Mouse (Mus musculus) limb, embryonic 14.5 days (tissue): ENCODE results near the gene Apoa2. TPM values are rescaled to one million over a fixed set of nuclear protein-coding genes. Genes with fewer than 3 reads are reported as not detected.

Experiments used
- ATAC-seq: fragments of 200-750 bp; cut with Nextera tagmentation; 2 replicates; pipeline ENCODE4 v1.8.0; 2017; ENCODE audit warnings: low read depth, moderate number of reproducible peaks, moderate TSS enrichment; ENCODE audit not compliant: low FRiP score
- DNase-seq: peaks from one replicate; pipeline ENCODE4 v3.0.0-alpha.2; 2015; ENCODE audit warnings: low spot score
- H3K27ac ChIP-seq: fragments of 300-500 bp; sonication (generic); replicated peaks from 2 replicates; pipeline ENCODE4 v1.5.1; 2014; ENCODE audit warnings: low read depth, mild to moderate bottlenecking, low read length, moderate library complexity, mixed read lengths
- H3K27me3 ChIP-seq: fragments of 300-500 bp; sonication (generic); 2 replicates; pipeline ENCODE4 v1.6.1; 2014; ENCODE audit warnings: low read length, mixed read lengths; ENCODE audit not compliant: control insufficient read depth, insufficient read depth
- H3K36me3 ChIP-seq: fragments of 300-500 bp; sonication (generic); 2 replicates; pipeline ENCODE4 v1.6.1; 2014; ENCODE audit warnings: mild to moderate bottlenecking, low read length, moderate library complexity, mixed read lengths; ENCODE audit not compliant: control insufficient read depth, insufficient read depth
- H3K4me1 ChIP-seq: fragments of 300-500 bp; sonication (generic); 2 replicates; pipeline ENCODE4 v1.6.1; 2014; ENCODE audit warnings: antibody characterized with exemption, low read length, mixed read lengths; ENCODE audit not compliant: control insufficient read depth, insufficient read depth
- H3K4me2 ChIP-seq: fragments of 300-500 bp; sonication (generic); replicated peaks from 2 replicates; pipeline ENCODE4 v1.6.1; 2014; ENCODE audit warnings: low read depth, mild to moderate bottlenecking, low read length, moderate library complexity; ENCODE audit not compliant: severe bottlenecking
- H3K4me3 ChIP-seq: fragments of 300-500 bp; sonication (generic); replicated peaks from 2 replicates; pipeline ENCODE4 v1.5.1; 2014; ENCODE audit warnings: low read length
- H3K9ac ChIP-seq: fragments of 300-500 bp; sonication (generic); 2 replicates; pipeline ENCODE4 v1.6.1; 2014; ENCODE audit warnings: mild to moderate bottlenecking, low read depth, low read length, moderate library complexity; ENCODE audit not compliant: severe bottlenecking
- H3K9me3 ChIP-seq: fragments of 300-500 bp; sonication (generic); 2 replicates; pipeline ENCODE4 v1.6.1; 2016; ENCODE audit warnings: low read length; ENCODE audit not compliant: control insufficient read depth
- POLR2A ChIP-seq: fragments of 200-500 bp; IDR thresholded peaks from 2 replicates; pipeline ENCODE4 v1.8.0; 2012; ENCODE audit warnings: inconsistent platforms, mild to moderate bottlenecking, moderate library complexity, borderline replicate concordance; ENCODE audit not compliant: insufficient read depth, insufficient read length; ENCODE audit errors: extremely low read depth
- WGBS: fragments of 180-500 bp; shearing (Covaris S2); extraction: QIAGEN DNeasy Blood & Tissue Kit; methylation state at CpG from one replicate; pipeline ENCODE4 v1.1.7; 2014; 5-methylcytosine and 5-hydroxymethylcytosine counted together
- polyA plus RNA-seq, 2 experiments: library from polyadenylated mRNA; depleted of rRNA in 1 of 2; stranded (reverse) in 1 of 2; unstranded in 1 of 2; fragments of >200 nt; fragmentation: Nextera tagmentation in 1 of 2; extraction: Ambion mirVana in 1 of 2; gene quantifications; 2 replicates each; pipeline versions ENCODE4 v1.2.1 to v1.2.3; 2012 to 2014

The Apoa2 gene
- polyA plus RNA-seq, 2 experiments: 1.6 to 4.7 TPM

DNA sequence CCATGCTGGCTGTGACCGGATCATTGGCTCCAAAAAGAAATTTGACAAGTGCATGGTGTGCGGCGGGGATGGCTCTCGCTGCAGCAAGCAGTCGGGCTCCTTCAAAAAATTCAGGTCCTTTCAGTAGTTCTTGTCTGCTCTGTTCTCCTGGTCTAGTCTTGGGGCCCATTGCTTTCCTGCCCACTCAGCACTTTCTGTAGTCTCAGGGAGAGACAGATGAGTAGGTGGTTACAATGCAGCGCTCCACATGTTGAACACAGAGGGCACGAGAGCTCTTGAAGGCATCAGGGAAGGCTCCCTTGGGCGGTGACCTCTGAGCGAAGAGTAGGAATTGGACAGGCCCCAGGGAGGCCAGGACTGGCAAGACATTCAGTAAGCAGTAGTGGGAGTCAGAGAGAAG, 32.9 kb downstream of the Apoa2 start:
- TF ChIP-seq POLR2A: no peak
- WGBS: 89% methylated on average over 9 of the region's 9 CpGs
- peaks cover 9% of the 10 kb centered on the region for H3K4me1 ChIP-seq
- peaks cover 44% of the 10 kb centered on the region for H3K36me3 ChIP-seq
- H3K9me3 ChIP-seq: no peaks in the 10 kb centered on the region
- H3K4me2 ChIP-seq: no peak overlapping the region
- H3K9ac ChIP-seq: no peak overlapping the region
- DNase-seq (no peak), ATAC-seq (no peak)
- H3K27ac ChIP-seq: no peak overlapping the region
- H3K27me3 ChIP-seq: no peaks in the 10 kb centered on the region
- H3K4me3 ChIP-seq: no peak overlapping the region

DNA sequence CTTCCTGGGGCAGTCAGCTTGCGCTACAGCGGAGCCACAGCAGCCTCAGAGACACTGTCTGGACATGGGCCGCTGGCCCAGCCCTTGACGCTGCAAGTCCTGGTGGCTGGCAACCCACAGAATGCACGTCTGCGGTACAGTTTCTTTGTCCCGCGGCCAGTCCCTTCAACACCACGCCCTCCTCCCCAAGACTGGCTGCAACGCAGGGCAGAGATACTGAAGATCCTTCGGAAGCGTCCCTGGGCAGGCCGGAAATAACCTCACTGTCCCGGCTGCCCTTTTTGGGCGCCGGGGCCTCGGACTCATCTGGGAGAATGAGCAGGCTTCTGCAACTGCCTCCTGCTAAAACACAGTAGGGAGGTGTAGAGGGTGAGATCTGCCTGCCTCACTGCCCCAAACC, 34.1 kb downstream of the Apoa2 start:
- no peak for ATAC-seq
- Histone ChIP-seq H3K9ac (no peak overlapping the region), H3K4me2 (no peak overlapping the region), H3K36me3 (peaks cover 40% of the 10 kb centered on the region), H3K9me3 (no peaks in the 10 kb centered on the region), H3K4me3 (no peak overlapping the region), H3K27ac (no peak overlapping the region), H3K27me3 (no peaks in the 10 kb centered on the region), H3K4me1 (peaks cover 17% of the 10 kb centered on the region)
- WGBS: 71% methylated on average over 17 of the region's 17 CpGs
- DNase-seq: no peak
- no peak for TF ChIP-seq POLR2A

DNA sequence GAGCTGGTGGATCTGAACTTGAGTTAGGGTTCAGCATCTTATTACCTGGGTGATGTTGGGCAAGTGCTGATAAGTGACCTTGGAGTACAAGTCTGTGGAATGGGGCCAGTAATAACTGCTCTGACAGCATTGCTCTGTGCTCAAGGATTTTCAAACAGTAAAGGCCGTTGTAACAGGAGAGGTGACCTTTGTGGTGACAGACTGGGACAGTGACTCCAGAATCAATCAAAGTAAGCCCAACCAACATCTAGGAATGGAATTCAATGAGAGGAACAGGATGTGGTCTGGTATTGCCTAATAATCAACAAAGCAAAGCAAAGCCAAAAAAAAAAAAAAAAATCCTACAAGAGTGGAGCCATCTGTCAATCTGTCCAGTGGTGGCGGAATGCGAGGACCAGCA, 35.5 kb downstream of the Apoa2 start:
- H3K4me2 ChIP-seq: no peak overlapping the region
- H3K4me1 ChIP-seq: peaks cover 17% of the 10 kb centered on the region
- ATAC-seq (no peak), DNase-seq (no peak)
- TF ChIP-seq POLR2A: no peak
- no peak overlapping the region for H3K27ac ChIP-seq
- no peak overlapping the region for H3K4me3 ChIP-seq
- no peak overlapping the region for H3K9ac ChIP-seq
- H3K9me3 ChIP-seq: no peaks in the 10 kb centered on the region
- peaks cover 36% of the 10 kb centered on the region for H3K36me3 ChIP-seq
- 71% methylated on average over 3 of the region's 3 CpGs for WGBS
- H3K27me3 ChIP-seq: no peaks in the 10 kb centered on the region

DNA sequence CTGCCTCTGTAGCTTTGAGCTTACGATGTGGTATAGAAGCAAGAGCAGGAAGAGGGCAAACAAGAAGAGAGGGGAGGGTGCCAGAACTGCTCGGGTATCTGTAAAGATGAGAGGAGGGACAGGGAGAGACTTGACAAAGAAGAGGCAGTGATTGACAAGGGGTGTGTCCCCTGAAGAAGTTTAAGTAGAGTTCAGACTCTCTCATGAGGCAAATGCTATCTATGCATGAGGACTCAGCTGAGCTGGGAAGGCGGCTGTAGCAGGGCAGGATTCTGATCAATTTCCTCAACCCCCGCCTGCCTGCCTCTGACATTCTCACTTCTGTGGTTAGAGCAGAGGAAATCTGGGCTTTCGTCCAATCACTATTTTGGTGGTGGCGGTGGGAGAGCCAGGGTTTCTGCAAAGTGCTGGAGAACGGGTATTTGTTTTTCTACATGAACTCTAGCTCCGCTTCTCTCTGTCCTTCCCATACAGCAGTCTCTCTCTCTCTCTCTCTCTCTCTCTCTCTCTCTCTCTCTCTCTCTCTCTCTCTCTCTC, 37.8 kb downstream of the Apoa2 start:
- peak overlapping the region; percentile 22 for H3K4me3 ChIP-seq
- H3K9me3 ChIP-seq: no peaks in the 10 kb centered on the region
- WGBS: 3% methylated on average over 7 of the region's 8 CpGs
- TF ChIP-seq POLR2A: no peak
- ATAC-seq (peak; percentile 84), DNase-seq (peak; percentile 95)
- H3K27ac ChIP-seq: peak overlapping the region; percentile 86
- no peaks in the 10 kb centered on the region for H3K27me3 ChIP-seq
- peak overlapping the region; percentile 41 for H3K9ac ChIP-seq
- H3K4me1 ChIP-seq: peaks cover 17% of the 10 kb centered on the region
- H3K36me3 ChIP-seq: peaks cover 19% of the 10 kb centered on the region
- H3K4me2 ChIP-seq: peak overlapping the region; percentile 49

DNA sequence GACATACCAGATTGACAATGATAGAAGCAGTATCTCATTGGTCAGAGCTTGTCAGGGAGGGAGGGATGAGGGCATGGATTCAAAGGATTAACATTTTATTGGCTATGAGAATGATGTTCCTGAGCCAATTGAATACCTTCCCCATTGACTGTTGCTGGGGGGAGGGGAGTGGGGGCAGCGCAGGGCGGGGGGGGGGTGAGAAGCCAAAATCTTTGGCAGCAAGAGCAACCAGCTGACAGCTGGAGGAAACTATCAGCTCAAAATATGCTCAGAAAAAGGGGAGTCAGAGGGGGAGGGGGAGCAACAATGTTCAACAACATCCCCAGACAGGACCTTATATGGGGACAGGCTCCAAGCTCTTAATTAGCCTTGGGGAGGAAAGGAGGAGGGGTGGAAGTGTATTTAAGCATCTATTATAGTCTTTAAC, 38.3 kb downstream of the Apoa2 start:
- Histone ChIP-seq H3K4me2 (peak overlapping the region; percentile 49), H3K27ac (peak overlapping the region; percentile 52), H3K36me3 (peaks cover 15% of the 10 kb centered on the region), H3K4me1 (peaks cover 17% of the 10 kb centered on the region), H3K4me3 (no peak overlapping the region; the same call in 1 of the 2 replicates), H3K9ac (peak overlapping the region; percentile 41; the same call in 1 of the 2 replicates), H3K9me3 (no peaks in the 10 kb centered on the region), H3K27me3 (no peaks in the 10 kb centered on the region)
- TF ChIP-seq POLR2A: no peak
- ATAC-seq (peak; percentile 92), DNase-seq (peak; percentile 89)
- 0% methylated on average over 2 of the region's 2 CpGs for WGBS
